Mouse (Mus musculus) stomach, embryonic 14.5 days (tissue): ENCODE results near the gene Etv2. TPM values are rescaled to one million over a fixed set of nuclear protein-coding genes. Genes with fewer than 3 reads are reported as not detected.
A peak's percentile ranks its signal among the peaks of the same experiment; 100 is the strongest.

Experiments used
- ATAC-seq: fragments of 200-750 bp; cut with Nextera tagmentation; 2 replicates; pipeline ENCODE4 v1.8.0; 2017; ENCODE audit warnings: low read depth, moderate TSS enrichment; ENCODE audit not compliant: insufficient number of reproducible peaks, insufficient read depth, low FRiP score
- H3K27ac ChIP-seq: fragments of 300-500 bp; sonication (generic); 2 replicates; pipeline ENCODE4 v1.5.1; 2014; ENCODE audit warnings: mild to moderate bottlenecking, low read length, moderate library complexity, mixed read lengths
- H3K27me3 ChIP-seq: fragments of 300-500 bp; sonication (generic); 2 replicates; pipeline ENCODE4 v1.6.1; 2014; ENCODE audit warnings: low read length, control low read depth, mixed read lengths; ENCODE audit not compliant: control insufficient read depth, insufficient read depth
- H3K36me3 ChIP-seq: fragments of 300-500 bp; sonication (generic); 2 replicates; pipeline ENCODE4 v1.6.1; 2014; ENCODE audit warnings: mild to moderate bottlenecking, control low read depth, low read length, moderate library complexity, mixed read lengths; ENCODE audit not compliant: control insufficient read depth, insufficient read depth
- H3K4me1 ChIP-seq: fragments of 300-500 bp; sonication (generic); 2 replicates; pipeline ENCODE4 v1.6.1; 2014; ENCODE audit warnings: low read length, control low read depth, mixed read lengths; ENCODE audit not compliant: control insufficient read depth, insufficient read depth
- H3K4me2 ChIP-seq: fragments of 300-500 bp; sonication (generic); replicated peaks from 2 replicates; pipeline ENCODE4 v1.6.1; 2014; ENCODE audit warnings: low read depth, low read length, control low read depth
- H3K4me3 ChIP-seq: fragments of 300-500 bp; sonication (generic); 2 replicates; pipeline ENCODE4 v1.5.1; 2014; ENCODE audit warnings: low read depth, low read length, control low read depth
- H3K9ac ChIP-seq: fragments of 300-500 bp; sonication (generic); replicated peaks from 2 replicates; pipeline ENCODE4 v1.6.1; 2014; ENCODE audit warnings: low read depth, mild to moderate bottlenecking, control low read depth, low read length, moderate library complexity, mixed read lengths
- H3K9me3 ChIP-seq: fragments of 300-500 bp; sonication (generic); 2 replicates; pipeline ENCODE4 v1.6.1; 2016; ENCODE audit warnings: low read depth, low read length, control low read depth; ENCODE audit not compliant: control insufficient read depth
- WGBS: fragments of 180-500 bp; shearing (Covaris S2); extraction: QIAGEN DNeasy Blood & Tissue Kit; methylation state at CpG from one replicate; pipeline ENCODE4 v1.1.7; 2014; 5-methylcytosine and 5-hydroxymethylcytosine counted together
- polyA plus RNA-seq: library from polyadenylated mRNA; unstranded; fragments of >200 nt; fragmentation: Nextera tagmentation; extraction: Ambion mirVana; gene quantifications from 2 replicates; pipeline ENCODE4 v1.2.1, GENCODE M21; 2014

Gene Etv2
- polyA plus RNA-seq: not detected in 2 replicates

GRCm38 (mm10) chr7:30635752-30636151 is at the start of gene Etv2:
Etv2 (minus strand) TSS chr7:30635852.
- H3K27ac ChIP-seq: no peak within 1 kb of the TSS
- H3K4me1 ChIP-seq: no peaks in the 10 kb centered on the region
- peaks cover 35% of the 10 kb centered on the region for H3K27me3 ChIP-seq
- 5% methylated on average over 5 of the region's 5 CpGs for WGBS
- no peak for ATAC-seq
- H3K4me3 ChIP-seq: peak within 1 kb of the TSS; percentile 9; the same call in 1 of the 2 replicates
- no peaks in the 10 kb centered on the region for H3K9me3 ChIP-seq
- peaks cover 6% of the 10 kb centered on the region for H3K36me3 ChIP-seq
- H3K9ac ChIP-seq: no peak within 1 kb of the TSS; the same call in 1 of the 2 replicates
- peak within 1 kb of the TSS; percentile 33 for H3K4me2 ChIP-seq

DNA sequence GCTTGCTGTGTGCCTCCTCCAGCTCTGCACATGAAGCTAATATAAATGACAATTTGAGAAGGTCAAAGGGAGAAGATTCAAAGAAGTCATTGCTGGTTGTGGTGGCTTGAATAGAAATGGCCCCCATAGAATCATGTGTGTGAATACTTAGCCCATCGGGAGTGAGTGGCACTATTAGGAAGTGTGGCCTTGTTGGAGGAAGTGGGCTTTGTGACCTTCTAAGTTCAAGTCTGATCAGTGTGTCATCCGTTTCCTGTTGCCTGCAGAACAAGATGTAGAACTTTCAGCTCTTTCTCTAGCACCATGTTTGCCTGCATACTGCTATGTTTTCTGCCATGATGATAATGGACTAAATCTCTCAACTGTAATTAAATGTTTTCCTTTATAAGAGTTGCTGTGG is 47.8 kb upstream of the Etv2 start:
- no peak for ATAC-seq
- no peaks in the 10 kb centered on the region for H3K27me3 ChIP-seq

DNA sequence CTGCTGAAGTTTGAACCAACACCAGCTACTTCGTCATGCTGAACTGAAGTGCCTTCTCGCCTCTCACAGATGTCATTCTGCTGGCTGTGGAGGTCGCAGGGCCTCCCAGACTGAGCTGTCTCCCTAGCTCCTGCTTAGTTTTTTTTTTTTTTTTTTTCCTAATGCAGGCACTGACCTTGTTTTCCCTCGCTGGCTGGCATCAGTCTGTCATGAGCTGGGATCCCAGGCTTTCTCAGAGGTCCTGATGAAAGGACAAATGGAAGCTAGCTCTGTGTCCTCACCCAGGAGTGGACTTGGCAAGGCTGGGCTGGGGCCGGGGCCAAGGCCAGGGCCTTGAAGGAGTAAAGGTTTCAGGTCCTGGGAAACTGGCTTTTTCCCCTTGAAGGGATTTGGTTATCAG is 46.2 kb upstream of the Etv2 start:
- Histone ChIP-seq H3K4me3 (no peak overlapping the region), H3K36me3 (no peaks in the 10 kb centered on the region), H3K27ac (no peak overlapping the region), H3K4me1 (no peaks in the 10 kb centered on the region), H3K4me2 (no peak overlapping the region), H3K9ac (no peak overlapping the region), H3K9me3 (no peaks in the 10 kb centered on the region; the same call in 1 of the 2 replicates), H3K27me3 (no peaks in the 10 kb centered on the region)
- ATAC-seq: no peak
- WGBS: 55% methylated on average over 5 of the region's 5 CpGs

More for the DNA sequence above, 47.8 kb upstream of the Etv2 start:
- Histone ChIP-seq H3K4me3 (no peak overlapping the region), H3K9ac (no peak overlapping the region), H3K4me1 (no peaks in the 10 kb centered on the region), H3K9me3 (no peaks in the 10 kb centered on the region; the same call in 1 of the 2 replicates), H3K4me2 (no peak overlapping the region), H3K27ac (no peak overlapping the region), H3K36me3 (no peaks in the 10 kb centered on the region)
- 79% methylated on average over 2 of the region's 2 CpGs for WGBS

DNA sequence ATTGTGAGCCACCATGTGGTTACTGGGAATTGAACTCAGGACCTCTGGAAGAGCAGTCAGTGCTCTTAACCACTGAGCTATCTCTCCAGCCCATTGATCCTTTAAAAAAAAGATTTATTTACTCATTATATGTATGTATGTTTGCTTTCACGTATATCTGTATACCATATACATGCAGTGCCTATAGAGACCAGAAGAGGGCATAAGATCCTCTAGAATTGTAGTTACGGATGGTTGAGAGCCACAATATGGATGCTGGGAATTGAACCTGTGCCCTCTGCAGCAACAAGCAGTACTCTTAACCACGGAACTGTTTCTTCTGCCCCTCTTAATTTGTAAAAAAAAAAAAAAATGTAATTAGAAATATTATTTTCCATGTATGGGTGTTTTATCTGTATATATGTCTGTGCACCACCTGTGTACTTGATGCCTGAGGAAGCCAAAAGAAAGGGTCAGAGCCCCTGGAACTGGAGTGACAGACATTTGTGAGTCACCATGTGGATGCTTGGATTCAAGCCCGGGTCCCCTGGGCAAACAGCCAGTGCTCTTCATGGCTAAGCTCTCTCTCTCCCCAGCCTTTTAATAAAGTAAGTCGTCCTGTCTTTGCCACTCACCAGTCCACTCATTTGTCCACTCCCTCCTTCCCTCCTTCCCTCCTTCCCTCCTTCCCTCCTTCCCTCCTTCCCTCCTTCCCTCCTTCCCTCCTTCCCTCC is 42.8 kb upstream of the Etv2 start:
- Histone ChIP-seq H3K9me3 (no peaks in the 10 kb centered on the region; the same call in 1 of the 2 replicates), H3K27me3 (no peaks in the 10 kb centered on the region), H3K4me3 (no peak overlapping the region), H3K4me1 (no peaks in the 10 kb centered on the region), H3K36me3 (no peaks in the 10 kb centered on the region), H3K9ac (no peak overlapping the region), H3K4me2 (no peak overlapping the region), H3K27ac (no peak overlapping the region)
- ATAC-seq: no peak
- WGBS: 62% methylated on average over 5 of the region's 5 CpGs

DNA sequence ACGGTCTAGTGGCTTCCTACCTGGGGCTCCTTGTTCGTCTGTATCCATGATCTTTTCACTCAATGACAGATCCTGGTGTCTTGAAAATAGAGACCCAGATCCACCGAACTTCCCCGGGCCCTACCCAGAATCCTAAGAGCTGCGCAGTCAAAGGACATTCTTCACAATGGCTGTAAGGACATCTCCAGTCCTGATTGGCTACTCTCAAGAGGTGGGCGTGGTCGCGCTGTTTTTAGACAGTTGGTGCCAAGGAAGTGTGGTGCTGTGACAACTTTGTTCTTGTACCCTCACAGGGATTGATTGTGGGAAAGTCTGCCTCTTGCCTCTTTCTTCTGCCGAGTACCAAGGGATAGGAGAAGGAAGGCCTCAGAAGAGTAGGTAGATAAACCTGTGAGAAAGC is 35.8 kb upstream of the Etv2 start, which contains the start of gene Pmis2:
Gene Pmis2 (minus strand): TSS at position 126 of the 400 bp plus-strand sequence.
- 62% methylated on average over 9 of the region's 9 CpGs for WGBS
- Histone ChIP-seq H3K4me3 (no peak within 1 kb of the TSS), H3K36me3 (no peaks in the 10 kb centered on the region), H3K9ac (no peak within 1 kb of the TSS), H3K27me3 (no peaks in the 10 kb centered on the region), H3K9me3 (no peaks in the 10 kb centered on the region), H3K27ac (no peak within 1 kb of the TSS), H3K4me2 (no peak within 1 kb of the TSS), H3K4me1 (no peaks in the 10 kb centered on the region)
- no peak for ATAC-seq

- H3K36me3 ChIP-seq: no peaks in the 10 kb centered on the region
- H3K9ac ChIP-seq: no peak overlapping the region
- H3K4me3 ChIP-seq: no peak overlapping the region
- no peaks in the 10 kb centered on the region for H3K27me3 ChIP-seq
- no peak for ATAC-seq
- 22% methylated on average over 3 of the region's 3 CpGs for WGBS
- H3K4me2 ChIP-seq: no peak overlapping the region
- no peaks in the 10 kb centered on the region for H3K4me1 ChIP-seq
- no peak overlapping the region for H3K27ac ChIP-seq
- no peaks in the 10 kb centered on the region for H3K9me3 ChIP-seq
Observed at GRCm38 (mm10) chr7:30669229-30669628, 33.6 kb upstream of the Etv2 start.

GRCm38 (mm10) chr7:30665321-30665720 is 29.7 kb upstream of the Etv2 start:
- WGBS: 3% methylated on average over 11 of the region's 11 CpGs
- Histone ChIP-seq H3K4me1 (no peaks in the 10 kb centered on the region), H3K4me2 (peak overlapping the region; percentile 91), H3K27ac (no peak overlapping the region), H3K9ac (peak overlapping the region; percentile 68), H3K36me3 (peaks cover 13% of the 10 kb centered on the region), H3K9me3 (no peaks in the 10 kb centered on the region), H3K4me3 (peak overlapping the region; percentile 70), H3K27me3 (no peaks in the 10 kb centered on the region)
- no peak for ATAC-seq

DNA sequence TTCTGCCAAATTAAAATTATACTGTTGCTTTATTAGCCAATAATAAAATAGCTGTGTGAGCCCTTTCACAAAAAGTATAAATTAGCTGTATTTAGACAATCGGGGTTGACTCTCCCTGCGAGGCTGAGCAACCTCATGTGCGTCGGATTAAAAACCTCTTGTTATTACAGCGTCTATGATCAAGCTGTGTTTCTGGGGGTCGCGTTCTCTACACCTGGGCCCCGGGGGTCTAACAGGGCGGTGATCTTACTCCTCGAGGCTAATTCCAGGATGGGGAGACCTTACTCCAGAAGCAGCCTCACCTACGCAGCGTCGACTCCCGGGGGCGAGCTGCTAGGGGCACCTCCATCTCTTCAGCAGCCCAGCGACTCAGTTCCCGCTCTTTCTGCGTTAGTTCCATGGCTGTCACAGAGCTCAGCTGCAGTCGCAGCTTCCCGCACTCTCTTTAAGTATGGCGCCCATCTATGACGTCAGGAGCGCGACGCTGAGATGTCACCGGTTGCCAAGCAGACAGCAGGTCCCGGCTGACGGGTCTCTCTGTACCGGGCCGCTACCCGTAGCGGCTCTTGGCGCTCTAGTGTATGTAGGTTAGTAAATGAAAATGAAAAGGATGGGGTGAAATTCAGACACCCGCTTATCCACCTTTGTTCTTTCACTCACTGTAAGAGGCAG is 29.0 kb upstream of the Etv2 start, which contains the start of gene Haus5:
Gene Haus5 (minus strand): TSS at position 466 of the 672 bp plus-strand sequence.
- Histone ChIP-seq H3K9ac (peak within 1 kb of the TSS; percentile 68), H3K27me3 (no peaks in the 10 kb centered on the region), H3K27ac (no peak within 1 kb of the TSS), H3K4me1 (no peaks in the 10 kb centered on the region), H3K9me3 (no peaks in the 10 kb centered on the region), H3K36me3 (peaks cover 18% of the 10 kb centered on the region), H3K4me2 (peak within 1 kb of the TSS; percentile 91), H3K4me3 (peak within 1 kb of the TSS; percentile 70)
- peak; percentile 95 for ATAC-seq
- WGBS: 1% methylated on average over 34 of the region's 34 CpGs
